Mouse (Mus musculus) megakaryocyte, embryonic 14.5 days (primary cell): ENCODE data around the gene Gm47289.

ENCODE experiments used
- FLI1 ChIP-seq: IDR thresholded peaks from 2 replicates; pipeline ENCODE4 v1.6.1; 2012; ENCODE audit warnings: low read length, inconsistent platforms, mixed read lengths
- GATA1 ChIP-seq: IDR thresholded peaks from 3 replicates; pipeline ENCODE4 v1.6.1; 2012; ENCODE audit warnings: mixed read lengths, low read length, inconsistent platforms, borderline replicate concordance

- TF ChIP-seq GATA1, result no peak
- no peak for TF ChIP-seq FLI1
Measured at GRCm38 (mm10) chr9:119109685-119110353, 49.1 kb upstream of the Gm47289 start.
